Mouse (Mus musculus) liver, adult 2 months (tissue): ENCODE results near the gene Mmp14. TPM values are rescaled to one million over a fixed set of nuclear protein-coding genes. Genes with fewer than 3 reads are reported as not detected.

Experiments
- DNase-seq: peaks from one replicate; pipeline ENCODE4 v3.0.0-alpha.2; 2011; ENCODE audit warnings: low read depth, low spot score; ENCODE audit errors: extremely low read depth
- H3K27ac ChIP-seq: fragments of 200-500 bp; replicated peaks from 2 replicates; pipeline ENCODE4 v1.5.1; 2012; ENCODE audit warnings: low read depth, mild to moderate bottlenecking, control low read depth, inconsistent platforms, low read length; ENCODE audit not compliant: insufficient read depth
- H3K27me3 ChIP-seq: fragments of 200-500 bp; 2 replicates; pipeline ENCODE4 v1.6.1; 2012; ENCODE audit warnings: mild to moderate bottlenecking, moderate library complexity, low read length, inconsistent platforms; ENCODE audit not compliant: control insufficient read depth, insufficient read depth
- H3K36me3 ChIP-seq: fragments of 200-500 bp; 2 replicates; pipeline ENCODE4 v1.6.1; 2012; ENCODE audit warnings: low read length, inconsistent platforms; ENCODE audit not compliant: control insufficient read depth, insufficient read depth
- H3K4me1 ChIP-seq: fragments of 200-500 bp; 2 replicates; pipeline ENCODE4 v1.6.1; 2011; ENCODE audit warnings: low read length; ENCODE audit not compliant: control insufficient read depth, insufficient read depth
- H3K4me3 ChIP-seq: fragments of 200-500 bp; 2 replicates; pipeline ENCODE4 v1.5.1; 2011; ENCODE audit warnings: low read depth, mild to moderate bottlenecking, control low read depth, low read length, moderate library complexity; ENCODE audit not compliant: insufficient read depth
- H3K79me2 ChIP-seq: fragments of 200-500 bp; 2 replicates; pipeline ENCODE4 v1.6.1; 2012; ENCODE audit warnings: inconsistent platforms, mild to moderate bottlenecking, low read length, moderate library complexity; ENCODE audit not compliant: control insufficient read depth, insufficient read depth
- H3K9ac ChIP-seq: fragments of 200-500 bp; 2 replicates; pipeline ENCODE4 v1.6.1; 2012; ENCODE audit warnings: low read depth, mild to moderate bottlenecking, control low read depth, inconsistent platforms, low read length
- CTCF ChIP-seq: fragments of 200-500 bp; IDR thresholded peaks from 2 replicates; pipeline ENCODE4 v1.5.1; 2011; ENCODE audit warnings: low read depth, low read length, control low read depth
- POLR2A ChIP-seq: fragments of 200-500 bp; IDR thresholded peaks from 2 replicates; pipeline ENCODE4 v1.6.1; 2011; ENCODE audit warnings: low read length, control low read depth; ENCODE audit not compliant: insufficient read depth; ENCODE audit errors: extremely low read depth
- WGBS: fragments of 180-500 bp; shearing (Covaris S2); methylation state at CpG from one replicate; pipeline ENCODE4 v1.1.7; 2018; 5-methylcytosine and 5-hydroxymethylcytosine counted together
- polyA plus RNA-seq: library from polyadenylated mRNA; depleted of rRNA; stranded (reverse); fragments of >200 nt; gene quantifications from 2 replicates; pipeline ENCODE4 v1.2.3, GENCODE M21; 2012
- total RNA-seq: library from RNA; depleted of rRNA; stranded (reverse); fragments of >200 nt; gene quantifications from 2 replicates; pipeline ENCODE4 v1.2.3, GENCODE M21; 2014

The Mmp14 gene
- total and polyA plus RNA-seq, 2 experiments, result 9.0 to 52.6 TPM

GRCm38 (mm10) chr14:54432837-54433830 is 1.7 kb downstream of the Mmp14 start:
- Histone ChIP-seq H3K27me3 (no peaks in the 10 kb centered on the region), H3K27ac (peak overlapping the region; percentile 78), H3K4me3 (peak overlapping the region; percentile 80), H3K79me2 (no peaks in the 10 kb centered on the region; the same call in 1 of the 2 replicates), H3K9ac (peak overlapping the region; percentile 95), H3K36me3 (peaks cover 2% of the 10 kb centered on the region; the same call in 1 of the 2 replicates), H3K4me1 (peaks cover 20% of the 10 kb centered on the region)
- WGBS, result 24% methylated on average over 17 of the region's 17 CpGs
- DNase-seq, result no peak
- no peak for TF ChIP-seq POLR2A
- TF ChIP-seq CTCF, result no peak

GRCm38 (mm10) chr14:54433941-54434531 is 2.6 kb downstream of the Mmp14 start:
- 28% methylated on average over 12 of the region's 12 CpGs for WGBS
- no peak for TF ChIP-seq CTCF
- TF ChIP-seq POLR2A, result no peak
- DNase-seq, result peak; percentile 39
- Histone ChIP-seq H3K9ac (no peak overlapping the region), H3K4me3 (peak overlapping the region; percentile 15; the same call in 1 of the 2 replicates), H3K4me1 (peaks cover 17% of the 10 kb centered on the region), H3K79me2 (no peaks in the 10 kb centered on the region; the same call in 1 of the 2 replicates), H3K36me3 (peaks cover 7% of the 10 kb centered on the region; the same call in 1 of the 2 replicates), H3K27ac (no peak overlapping the region), H3K27me3 (no peaks in the 10 kb centered on the region)

GRCm38 (mm10) chr14:54435194-54435918 is 3.9 kb downstream of the Mmp14 start:
- 79% methylated on average over 11 of the region's 11 CpGs for WGBS
- H3K27me3 ChIP-seq, result no peaks in the 10 kb centered on the region

DNA sequence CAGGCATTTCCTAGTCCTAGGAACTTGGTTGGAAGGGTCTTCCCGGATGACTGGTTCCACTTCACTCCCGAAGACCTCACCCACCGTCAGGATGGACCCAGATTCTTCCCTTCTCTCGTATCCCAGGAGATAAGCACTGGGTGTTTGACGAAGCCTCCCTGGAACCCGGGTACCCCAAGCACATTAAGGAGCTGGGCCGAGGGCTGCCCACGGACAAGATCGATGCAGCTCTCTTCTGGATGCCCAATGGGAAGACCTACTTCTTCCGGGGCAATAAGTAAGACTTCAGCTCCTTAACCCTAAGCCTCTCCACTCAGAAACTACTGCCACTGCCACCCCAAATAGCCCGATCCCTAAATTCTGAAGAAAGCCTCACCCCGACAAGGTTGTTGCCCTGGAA is 7.7 kb downstream of the Mmp14 start:
- Histone ChIP-seq H3K4me1 (0 out of 2 replicates have a peak, but pooled peaks cover 2% of the 10 kb centered on the region), H3K36me3 (peaks cover 18% of the 10 kb centered on the region; the same call in 1 of the 2 replicates), H3K27me3 (no peaks in the 10 kb centered on the region), H3K27ac (no peak overlapping the region), H3K4me3 (no peak overlapping the region), H3K9ac (no peak overlapping the region), H3K79me2 (no peaks in the 10 kb centered on the region)
- TF ChIP-seq CTCF, result no peak
- no peak for TF ChIP-seq POLR2A
- WGBS, result 94% methylated on average over 12 of the region's 12 CpGs
- DNase-seq, result no peak

More at GRCm38 (mm10) chr14:54435194-54435918, 3.9 kb downstream of the Mmp14 start:
- no peak overlapping the region for H3K27ac ChIP-seq
- H3K4me1 ChIP-seq, result peaks cover 6% of the 10 kb centered on the region; the same call in 1 of the 2 replicates
- no peak for DNase-seq
- H3K79me2 ChIP-seq, result no peaks in the 10 kb centered on the region; the same call in 1 of the 2 replicates
- no peak for TF ChIP-seq POLR2A
- TF ChIP-seq CTCF, result no peak
- H3K36me3 ChIP-seq, result peaks cover 15% of the 10 kb centered on the region; the same call in 1 of the 2 replicates
- no peak overlapping the region for H3K4me3 ChIP-seq
- H3K9ac ChIP-seq, result no peak overlapping the region

DNA sequence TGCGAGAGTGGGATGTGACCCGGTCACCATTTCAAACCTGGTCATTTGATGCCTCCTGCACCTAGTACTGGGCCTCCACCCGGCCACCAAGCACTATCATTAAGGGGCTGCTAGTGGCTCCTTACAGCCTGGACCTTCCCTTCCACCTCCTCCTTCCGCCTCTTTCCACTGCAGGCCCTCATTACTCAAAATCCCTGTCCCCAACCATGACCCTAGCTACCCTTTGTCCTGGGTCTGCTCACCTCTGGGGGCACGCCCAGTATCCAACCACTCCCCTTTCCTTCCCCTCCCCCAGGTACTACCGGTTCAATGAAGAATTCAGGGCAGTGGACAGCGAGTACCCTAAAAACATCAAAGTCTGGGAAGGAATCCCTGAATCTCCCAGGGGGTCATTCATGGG is 8.2 kb downstream of the Mmp14 start:
- WGBS, result 85% methylated on average over 7 of the region's 7 CpGs

More for the DNA sequence above, 8.2 kb downstream of the Mmp14 start:
- no peak overlapping the region for H3K27ac ChIP-seq
- no peak overlapping the region for H3K4me3 ChIP-seq
- no peak for TF ChIP-seq POLR2A
- no peak for TF ChIP-seq CTCF
- H3K4me1 ChIP-seq, result 0 out of 2 replicates have a peak, but pooled peaks cover 2% of the 10 kb centered on the region
- peaks cover 18% of the 10 kb centered on the region; the same call in 1 of the 2 replicates for H3K36me3 ChIP-seq
- no peak overlapping the region for H3K9ac ChIP-seq
- no peaks in the 10 kb centered on the region for H3K79me2 ChIP-seq
- no peaks in the 10 kb centered on the region for H3K27me3 ChIP-seq
- DNase-seq, result no peak
